Comparison of ENCODE assay signal across 9 mouse cellular contexts in genomic region chr13:95746509-95746908, GRCm38 (mm10). TPM values are rescaled to one million over a fixed set of nuclear protein-coding genes. Genes with fewer than 3 reads are reported as not detected.
DNase-seq lines count a peak whose midpoint lies in the region; ATAC-seq and TF ChIP-seq lines count a peak whose summit lies in the region.
"Had no signal": no experiment of that assay in that cellular context is flagged by ENCODE, and none has a peak within 500 bp of the region (broad histone marks: within the 10 kb centered on the region; RNA-seq: fewer than 3 reads in every experiment).

No protein-coding gene starts in this region.

- DNase-seq in A20 (ENCODE audit: low read depth, low spot score) (peak; percentile 30), G1E (ENCODE audit: low spot score) (peak; percentile 12)
- DNase-seq in cerebellum, adult 9-10 months = peak; percentile 18
- DNase-seq in gastrocnemius, postnatal 10 days = peak; percentile 73
- peak; percentile 79 for DNase-seq in kidney, postnatal 10 days
- peak; percentile 31 for DNase-seq in right cerebral cortex, postnatal 25 days
- DNase-seq in Muller cell, postnatal 12 days (ENCODE audit: inconsistent ontology term) = no peak

- ATAC-seq in G1E (ENCODE audit: extremely low read depth, insufficient number of reproducible peaks, low FRiP score, poor library complexity, severe bottlenecking) = peak; percentile 28; the same call in 1 of the 2 replicates
- peak; percentile 53; the same call in 1 of the 2 replicates for ATAC-seq in lung, embryonic 15.5 days (ENCODE audit: borderline replicate concordance, extremely low read depth, low FRiP score, low TSS enrichment)

- H3K4me3 ChIP-seq in G1E (ENCODE audit: low read depth, low read length) = no peak overlapping the region
- H3K4me3 ChIP-seq in lung, embryonic 15.5 days = no peak overlapping the region
- H3K4me3 ChIP-seq: hindbrain, embryonic 15.5 days had no signal

- peaks cover 4% of the 10 kb centered on the region; the same call in 1 of the 2 replicates for H3K27me3 ChIP-seq in G1E (ENCODE audit: insufficient read depth, low read length)
- H3K27me3 ChIP-seq in lung, embryonic 15.5 days = no peaks in the 10 kb centered on the region
- H3K27me3 ChIP-seq: hindbrain, embryonic 15.5 days had no signal

- H3K27ac ChIP-seq in lung, embryonic 15.5 days = no peak overlapping the region
- H3K27ac ChIP-seq: hindbrain, embryonic 15.5 days had no signal

- peaks cover 2% of the 10 kb centered on the region for H3K36me3 ChIP-seq in G1E (replicated peaks)
- H3K36me3 ChIP-seq in lung, embryonic 15.5 days = no peaks in the 10 kb centered on the region
- H3K36me3 ChIP-seq: hindbrain, embryonic 15.5 days had no signal

- no peak overlapping the region for H3K9ac ChIP-seq in lung, embryonic 15.5 days
- H3K9ac ChIP-seq: hindbrain, embryonic 15.5 days had no signal

- TF ChIP-seq CTCF in G1E (IDR thresholded peaks at IDR 0.05; ENCODE audit: low read depth, low read length) = peak; percentile 46

- H3K4me1 ChIP-seq in G1E (ENCODE audit: insufficient read depth, low read depth, low read length) = no peaks in the 10 kb centered on the region
- H3K4me1 ChIP-seq in lung, embryonic 15.5 days = peaks cover 55% of the 10 kb centered on the region
- H3K4me1 ChIP-seq: hindbrain, embryonic 15.5 days had no signal

- 0 out of 2 replicates have a peak overlapping the region, but pooled peaks have one; percentile 18 for H3K4me2 ChIP-seq in lung, embryonic 15.5 days
- H3K4me2 ChIP-seq: hindbrain, embryonic 15.5 days had no signal

- 6% methylated on average over 6 of the region's 6 CpGs for WGBS in lung, embryonic 15.5 days

- no peaks in the 10 kb centered on the region for H3K9me3 ChIP-seq in G1E (replicated peaks)
- no peaks in the 10 kb centered on the region for H3K9me3 ChIP-seq in lung, embryonic 15.5 days
- H3K9me3 ChIP-seq: hindbrain, embryonic 15.5 days had no signal

RNA-seq across cellular contexts. Expression of gene F2rl2, which starts 49.9 kb away (rescaled TPM):
- total RNA-seq in G1E (2014; fragmentation: Nextera tagmentation) (not detected in 2 replicates), G1E (2017) (0.05 and 0.06 TPM in 2 replicates)
- polyA plus RNA-seq in G1E (2012) = not detected in 2 replicates
- total RNA-seq in gastrocnemius, postnatal 10 days (2021) = under 1 TPM in 1 of 2 experiments, not detected in 1; 0.16 TPM
- 0.87 and 0.94 TPM in 2 replicates for polyA plus RNA-seq in lung, embryonic 15.5 days (2015; fragmentation: Nextera tagmentation; extraction: Ambion mirVana)
